Mouse (Mus musculus) lung, embryonic 15.5 days (tissue): ENCODE results near the gene Zfp141. TPM values are rescaled to one million over a fixed set of nuclear protein-coding genes. Genes with fewer than 3 reads are reported as not detected.
"Not testable (repeated sequence)": the region's sequence is repeated elsewhere in the genome, so short reads cannot be mapped to it uniquely, and the experiment has no call there.

Source experiments
- ATAC-seq: fragments of 200-750 bp; cut with Nextera tagmentation; 2 replicates; pipeline ENCODE4 v1.8.0; 2017; ENCODE audit warnings: moderate number of reproducible peaks, borderline replicate concordance; ENCODE audit not compliant: low FRiP score, low TSS enrichment; ENCODE audit errors: extremely low read depth
- H3K27ac ChIP-seq: fragments of 300-500 bp; sonication (generic); 2 replicates; pipeline ENCODE4 v1.5.1; 2015; ENCODE audit warnings: moderate library complexity, mild to moderate bottlenecking, inconsistent platforms
- H3K27me3 ChIP-seq: fragments of 300-500 bp; sonication (generic); 2 replicates; pipeline ENCODE4 v1.6.1; 2015; ENCODE audit warnings: inconsistent platforms
- H3K36me3 ChIP-seq: fragments of 300-500 bp; sonication (generic); 2 replicates; pipeline ENCODE4 v1.6.1; 2015; ENCODE audit warnings: inconsistent platforms
- H3K4me1 ChIP-seq: fragments of 300-500 bp; sonication (generic); 2 replicates; pipeline ENCODE4 v1.6.1; 2015; ENCODE audit warnings: inconsistent platforms
- H3K4me2 ChIP-seq: fragments of 300-500 bp; sonication (generic); 2 replicates; pipeline ENCODE4 v1.6.1; 2015; ENCODE audit warnings: inconsistent platforms, mild to moderate bottlenecking, moderate library complexity
- H3K4me3 ChIP-seq: fragments of 300-500 bp; sonication (generic); 2 replicates; pipeline ENCODE4 v1.5.1; 2015; ENCODE audit warnings: mild to moderate bottlenecking, inconsistent platforms
- H3K9ac ChIP-seq: fragments of 300-500 bp; sonication (generic); 2 replicates; pipeline ENCODE4 v1.6.1; 2015; ENCODE audit warnings: inconsistent platforms
- H3K9me3 ChIP-seq: fragments of 300-500 bp; sonication (generic); 2 replicates; pipeline ENCODE4 v1.6.1; 2016; ENCODE audit warnings: inconsistent platforms
- whole genome bisulfite sequencing: fragments of 180-500 bp; shearing (Covaris S2); methylation state at CpG from one replicate; pipeline ENCODE4 v1.1.7; 2015; 5-methylcytosine and 5-hydroxymethylcytosine counted together
- polyA plus RNA-seq: library from polyadenylated mRNA; unstranded; fragments of >200 nt; fragmentation: Nextera tagmentation; extraction: Ambion mirVana; gene quantifications from 2 replicates; pipeline ENCODE4 v1.2.1, GENCODE M21; 2015

The Zfp141 gene
- polyA plus RNA-seq, result 8.2 TPM in 2 replicates

DNA sequence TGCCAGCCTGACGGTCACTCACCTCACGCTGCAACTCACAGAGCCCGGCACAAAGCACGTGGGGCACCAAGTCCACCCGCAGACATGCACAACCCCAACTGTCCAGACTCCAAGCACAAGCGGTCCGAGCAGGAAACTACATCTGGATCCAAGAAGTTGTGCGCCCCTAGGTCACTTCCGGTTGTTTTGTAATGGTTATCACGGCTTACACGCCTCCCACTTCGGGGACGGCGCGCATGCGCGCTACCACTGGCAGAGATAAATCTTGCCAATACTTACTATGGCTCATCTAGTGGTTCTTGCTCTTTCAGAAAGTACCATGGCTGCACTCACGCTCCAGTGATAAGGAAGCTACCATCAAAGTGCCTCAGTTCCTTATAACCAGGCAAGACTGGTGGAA, at the start of gene Zfp141:
Gene Zfp141 (minus strand): TSS at position 153 of the 400 bp plus-strand sequence.
- not testable (repeated sequence) for H3K27me3 ChIP-seq, H3K27ac ChIP-seq, H3K4me1 ChIP-seq, H3K36me3 ChIP-seq, H3K9me3 ChIP-seq
- Histone ChIP-seq H3K9ac (peak within 1 kb of the TSS; percentile 54), H3K4me3 (peak within 1 kb of the TSS; percentile 71), H3K4me2 (peak within 1 kb of the TSS; percentile 58)
- WGBS, result under 1% methylated on average over 18 of the region's 18 CpGs
- ATAC-seq, result peak; percentile 94

DNA sequence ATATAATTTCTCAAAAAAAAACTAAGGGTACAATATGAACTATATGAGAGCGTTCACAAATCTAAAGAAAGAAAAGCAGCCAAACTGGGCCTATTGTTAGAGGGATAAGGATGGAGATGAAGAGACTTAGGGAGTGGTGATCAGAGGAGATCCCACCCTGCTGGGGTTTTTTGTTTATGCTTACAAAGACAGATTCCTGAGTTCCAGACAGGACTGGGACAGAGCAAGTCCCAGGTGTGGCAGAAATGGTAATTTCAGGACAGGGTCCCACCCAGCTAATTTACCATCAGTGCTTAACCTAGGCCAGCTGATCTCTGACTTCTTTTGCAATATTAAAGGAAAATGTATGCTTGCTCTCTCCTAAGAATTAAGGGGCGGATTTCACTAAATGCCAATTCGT, 46.2 kb upstream of the Zfp141 start:
- no peak for ATAC-seq
- no peaks in the 10 kb centered on the region for H3K27me3 ChIP-seq
- no peaks in the 10 kb centered on the region for H3K36me3 ChIP-seq
- no peak overlapping the region for H3K9ac ChIP-seq
- 71% methylated on average over 3 of the region's 3 CpGs for WGBS
- H3K27ac ChIP-seq, result no peak overlapping the region
- no peak overlapping the region for H3K4me2 ChIP-seq
- H3K4me3 ChIP-seq, result no peak overlapping the region
- H3K4me1 ChIP-seq, result no peaks in the 10 kb centered on the region
- no peaks in the 10 kb centered on the region for H3K9me3 ChIP-seq

DNA sequence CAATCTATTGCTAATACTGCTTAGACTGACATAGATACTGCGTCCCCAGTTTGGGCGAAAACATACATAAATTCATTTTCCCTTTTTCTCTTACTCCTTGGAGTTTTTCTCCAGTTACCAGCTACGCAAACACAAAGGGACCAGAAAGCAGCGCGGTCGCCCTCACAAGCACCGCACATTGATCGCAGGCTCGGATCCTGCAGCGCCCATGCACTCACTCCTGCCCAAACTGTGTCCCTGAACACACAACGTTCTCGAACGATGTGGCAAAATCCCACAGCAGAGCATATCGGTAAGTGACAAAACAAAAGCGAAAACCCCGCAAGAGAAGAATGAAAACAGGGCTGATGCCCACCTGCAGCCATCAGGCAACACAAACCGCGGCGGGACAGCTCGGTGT, 354 bp downstream of the Zfp141 start:
- peak overlapping the region; percentile 71 for H3K4me3 ChIP-seq
- no peaks in the 10 kb centered on the region for H3K9me3 ChIP-seq
- peak; percentile 60; the same call in 1 of the 2 replicates for ATAC-seq
- no peaks in the 10 kb centered on the region for H3K27me3 ChIP-seq
- peak overlapping the region; percentile 54 for H3K9ac ChIP-seq
- under 1% methylated on average over 20 of the region's 20 CpGs for WGBS
- H3K27ac ChIP-seq, result no peak overlapping the region
- H3K4me2 ChIP-seq, result peak overlapping the region; percentile 58
- no peaks in the 10 kb centered on the region; the same call in 1 of the 2 replicates for H3K4me1 ChIP-seq
- H3K36me3 ChIP-seq, result peaks cover 5% of the 10 kb centered on the region; the same call in 1 of the 2 replicates

DNA sequence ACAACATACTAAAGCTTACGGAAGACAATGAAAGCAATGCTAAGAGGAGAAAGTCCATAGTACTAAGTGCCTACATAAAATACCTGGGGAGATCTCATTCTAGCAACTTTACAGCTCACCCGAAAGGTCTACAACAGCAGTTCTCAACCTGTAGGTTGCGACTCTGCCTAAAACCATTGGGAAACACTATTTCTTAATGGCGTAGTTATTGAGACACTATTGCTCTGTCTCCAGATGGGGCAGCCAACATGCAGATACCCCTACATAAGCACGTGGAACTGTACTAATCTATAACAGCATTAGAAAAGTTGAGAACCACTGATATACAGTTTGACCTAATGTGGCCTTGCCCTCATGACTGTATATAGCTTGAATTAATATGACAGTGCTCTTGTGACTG, 7.3 kb downstream of the Zfp141 start:
- Histone ChIP-seq H3K9ac (no peak overlapping the region), H3K4me3 (no peak overlapping the region), H3K36me3 (peaks cover 10% of the 10 kb centered on the region; the same call in 1 of the 2 replicates), H3K27me3 (no peaks in the 10 kb centered on the region), H3K9me3 (no peaks in the 10 kb centered on the region), H3K4me1 (no peaks in the 10 kb centered on the region), H3K4me2 (no peak overlapping the region), H3K27ac (no peak overlapping the region)
- no peak for ATAC-seq
- 95% methylated on average over 5 of the region's 5 CpGs for WGBS

DNA sequence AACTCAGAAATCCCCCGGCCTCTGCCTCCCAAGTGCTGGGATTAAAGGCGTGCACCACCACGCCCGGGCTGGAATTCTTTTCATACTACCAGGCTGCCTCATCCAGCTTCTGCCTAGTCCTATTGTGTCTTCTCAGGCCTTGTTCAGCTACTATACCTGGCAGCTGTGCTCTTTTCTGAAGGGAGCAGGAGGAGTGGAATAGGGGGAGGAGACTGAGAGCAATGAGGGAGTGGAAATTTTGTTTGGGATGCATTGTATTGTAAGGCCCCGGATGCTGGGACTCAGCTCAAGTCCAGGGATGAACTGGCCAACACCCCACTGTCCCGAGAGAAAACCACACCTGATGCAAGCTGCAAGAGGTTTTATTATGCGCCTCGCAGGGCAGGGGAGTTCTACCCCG, 8.2 kb downstream of the Zfp141 start:
- Histone ChIP-seq H3K27ac (no peak overlapping the region), H3K4me1 (no peaks in the 10 kb centered on the region), H3K27me3 (no peaks in the 10 kb centered on the region), H3K9ac (no peak overlapping the region), H3K4me2 (no peak overlapping the region), H3K36me3 (peaks cover 10% of the 10 kb centered on the region; the same call in 1 of the 2 replicates), H3K9me3 (no peaks in the 10 kb centered on the region), H3K4me3 (no peak overlapping the region)
- no peak for ATAC-seq
- WGBS, result 95% methylated on average over 9 of the region's 9 CpGs

DNA sequence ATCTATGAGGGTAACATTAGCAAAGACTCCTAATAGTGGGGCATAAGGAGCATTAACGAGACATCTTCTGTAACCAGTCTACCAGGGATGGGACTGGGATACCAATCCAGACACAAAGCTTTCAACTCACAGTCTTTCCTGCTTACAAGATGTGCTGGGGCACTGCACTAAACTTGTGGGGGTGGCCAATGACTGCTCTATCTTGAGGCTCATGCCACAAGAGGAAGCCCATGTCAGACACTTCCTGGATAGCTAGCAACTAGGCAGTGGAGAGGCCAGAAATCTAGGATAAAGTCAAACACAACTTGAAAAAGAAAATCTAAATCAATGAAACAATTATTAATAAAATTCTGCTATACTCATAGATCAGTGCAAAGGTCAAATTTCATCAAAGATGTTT, 9.3 kb downstream of the Zfp141 start:
- no peaks in the 10 kb centered on the region for H3K27me3 ChIP-seq
- H3K36me3 ChIP-seq, result peaks cover 10% of the 10 kb centered on the region; the same call in 1 of the 2 replicates
- no peak for ATAC-seq
- no peak overlapping the region for H3K4me3 ChIP-seq
- H3K4me1 ChIP-seq, result no peaks in the 10 kb centered on the region
- no peaks in the 10 kb centered on the region for H3K9me3 ChIP-seq
- H3K27ac ChIP-seq, result no peak overlapping the region
- WGBS, result 100% methylated on average over 1 of the region's 1 CpGs
- no peak overlapping the region for H3K9ac ChIP-seq
- H3K4me2 ChIP-seq, result no peak overlapping the region

DNA sequence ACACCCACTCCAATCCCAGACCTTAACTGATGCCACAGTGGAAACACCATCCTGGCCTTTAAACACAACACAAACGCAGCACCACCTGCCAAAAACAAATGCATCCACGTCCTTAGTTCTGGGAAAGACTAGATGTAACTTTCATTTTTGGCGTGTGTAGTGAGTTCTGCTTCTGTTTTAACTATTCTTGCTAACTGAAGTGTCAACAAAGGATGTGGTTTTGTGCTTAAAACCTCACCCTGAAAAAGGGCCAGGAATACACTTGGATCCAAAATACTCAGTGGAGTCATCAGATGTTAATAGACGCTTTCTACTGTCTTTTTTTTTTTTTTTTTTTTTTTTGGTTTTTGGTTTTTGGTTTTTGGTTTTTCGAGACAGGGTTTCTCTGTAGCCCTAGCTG, 14.7 kb downstream of the Zfp141 start:
- 82% methylated on average over 5 of the region's 5 CpGs for WGBS
- Histone ChIP-seq H3K4me3 (no peak overlapping the region), H3K9me3 (no peaks in the 10 kb centered on the region), H3K9ac (no peak overlapping the region), H3K4me2 (no peak overlapping the region), H3K27me3 (no peaks in the 10 kb centered on the region), H3K36me3 (peaks cover 18% of the 10 kb centered on the region), H3K4me1 (no peaks in the 10 kb centered on the region), H3K27ac (no peak overlapping the region)
- no peak for ATAC-seq

DNA sequence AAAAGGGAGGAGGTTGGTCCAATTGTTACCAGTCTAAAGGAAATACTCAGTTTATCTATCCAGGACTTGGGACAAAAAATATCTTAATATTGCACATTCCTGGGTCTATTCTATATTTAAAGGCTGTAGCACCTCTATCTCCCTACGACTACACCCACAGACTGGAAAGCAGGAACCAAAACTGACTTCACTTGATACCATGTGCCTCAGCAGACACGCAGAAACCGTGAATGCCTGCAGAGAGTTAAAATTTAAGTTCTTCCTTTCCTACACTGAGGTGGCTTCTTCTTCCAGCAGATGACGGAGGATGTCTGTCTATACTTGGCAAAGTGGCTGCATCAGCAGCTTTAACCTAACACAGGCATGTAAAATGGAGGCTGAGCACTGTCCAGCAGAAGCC, 15.2 kb downstream of the Zfp141 start:
- 86% methylated on average over 4 of the region's 4 CpGs for WGBS
- no peaks in the 10 kb centered on the region for H3K27me3 ChIP-seq
- H3K9ac ChIP-seq, result no peak overlapping the region
- no peaks in the 10 kb centered on the region for H3K9me3 ChIP-seq
- H3K36me3 ChIP-seq, result peaks cover 18% of the 10 kb centered on the region
- H3K4me1 ChIP-seq, result no peaks in the 10 kb centered on the region
- no peak overlapping the region for H3K4me2 ChIP-seq
- H3K4me3 ChIP-seq, result no peak overlapping the region
- no peak for ATAC-seq
- no peak overlapping the region for H3K27ac ChIP-seq

DNA sequence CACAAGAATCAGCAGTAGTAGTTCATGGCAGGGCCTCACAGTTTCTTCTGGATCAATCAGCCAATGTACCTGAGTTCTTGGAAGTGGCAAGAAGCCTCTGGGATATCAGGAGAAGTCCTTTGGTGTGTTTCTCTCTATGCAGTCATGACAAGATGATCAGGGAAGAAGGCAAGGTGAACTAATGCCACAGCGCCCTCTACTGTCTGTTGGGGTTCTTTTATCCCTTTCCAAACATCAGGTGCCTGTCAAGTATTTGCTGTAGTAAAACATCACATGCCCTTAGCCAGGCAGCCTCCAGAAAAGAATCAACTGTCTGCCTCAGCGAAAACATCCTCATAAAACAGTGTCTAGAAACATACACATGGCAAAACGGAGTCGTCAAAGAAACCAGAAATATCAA, 50.9 kb downstream of the Zfp141 start:
- ATAC-seq, result no peak
- no peak overlapping the region for H3K4me2 ChIP-seq
- H3K4me3 ChIP-seq, result no peak overlapping the region
- no peaks in the 10 kb centered on the region for H3K36me3 ChIP-seq
- WGBS, result 57% methylated on average over 4 of the region's 4 CpGs
- no peaks in the 10 kb centered on the region for H3K27me3 ChIP-seq
- no peaks in the 10 kb centered on the region for H3K9me3 ChIP-seq
- no peak overlapping the region for H3K9ac ChIP-seq
- no peaks in the 10 kb centered on the region for H3K4me1 ChIP-seq
- no peak overlapping the region for H3K27ac ChIP-seq

DNA sequence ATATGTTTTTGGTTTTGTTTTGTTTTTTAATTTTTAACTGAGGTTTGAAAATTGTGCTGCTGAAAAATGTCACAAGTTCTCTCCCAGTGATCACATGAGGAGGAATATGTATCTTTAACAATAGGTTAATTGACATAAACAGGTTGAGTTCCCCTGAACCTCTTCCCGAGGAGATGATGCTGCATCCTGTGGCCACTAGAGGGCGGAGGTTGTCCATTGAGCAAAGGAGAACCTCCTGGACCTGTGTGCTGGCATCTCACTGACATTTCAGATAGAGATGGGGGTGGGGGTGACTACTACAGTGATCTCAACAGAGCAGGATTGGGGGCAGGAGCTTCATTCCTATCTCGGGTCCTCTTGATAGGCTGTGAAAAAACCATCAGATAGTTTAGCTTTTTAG, 54.9 kb downstream of the Zfp141 start:
- no peak overlapping the region for H3K27ac ChIP-seq
- no peak overlapping the region for H3K9ac ChIP-seq
- ATAC-seq, result no peak
- H3K36me3 ChIP-seq, result no peaks in the 10 kb centered on the region
- no peaks in the 10 kb centered on the region for H3K27me3 ChIP-seq
- H3K4me2 ChIP-seq, result no peak overlapping the region
- no peak overlapping the region for H3K4me3 ChIP-seq
- no peaks in the 10 kb centered on the region for H3K4me1 ChIP-seq
- no peaks in the 10 kb centered on the region for H3K9me3 ChIP-seq
- 31% methylated on average over 3 of the region's 3 CpGs for WGBS

DNA sequence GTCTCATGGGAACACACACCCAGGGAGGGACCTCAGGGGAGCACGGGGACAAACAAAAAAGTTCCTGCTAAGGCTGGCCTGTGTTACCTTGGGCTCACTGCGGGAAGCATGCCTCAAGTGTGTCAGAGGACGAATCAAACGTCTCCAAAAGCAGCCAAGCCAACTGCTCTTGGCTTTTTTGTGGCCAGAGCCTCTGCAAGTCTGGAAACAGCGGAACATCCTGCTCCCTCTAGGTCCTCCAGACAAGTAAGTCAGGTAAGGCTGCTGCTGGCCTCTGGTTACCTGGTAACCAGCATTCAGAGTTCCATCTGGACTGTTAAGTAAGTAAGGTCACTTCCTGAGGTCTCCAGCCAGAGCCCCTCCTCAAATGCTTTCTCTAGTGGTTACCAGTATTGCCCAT, 57.7 kb downstream of the Zfp141 start, which contains the start of gene 4933421I07Rik:
Gene 4933421I07Rik (minus strand): TSS at position 271 of the 400 bp plus-strand sequence.
- H3K27ac ChIP-seq, result no peak within 1 kb of the TSS
- no peaks in the 10 kb centered on the region for H3K9me3 ChIP-seq
- ATAC-seq, result no peak
- no peaks in the 10 kb centered on the region for H3K36me3 ChIP-seq
- H3K4me3 ChIP-seq, result no peak within 1 kb of the TSS
- H3K4me2 ChIP-seq, result no peak within 1 kb of the TSS
- no peaks in the 10 kb centered on the region for H3K27me3 ChIP-seq
- WGBS, result 62% methylated on average over 5 of the region's 5 CpGs
- no peaks in the 10 kb centered on the region for H3K4me1 ChIP-seq
- no peak within 1 kb of the TSS for H3K9ac ChIP-seq

DNA sequence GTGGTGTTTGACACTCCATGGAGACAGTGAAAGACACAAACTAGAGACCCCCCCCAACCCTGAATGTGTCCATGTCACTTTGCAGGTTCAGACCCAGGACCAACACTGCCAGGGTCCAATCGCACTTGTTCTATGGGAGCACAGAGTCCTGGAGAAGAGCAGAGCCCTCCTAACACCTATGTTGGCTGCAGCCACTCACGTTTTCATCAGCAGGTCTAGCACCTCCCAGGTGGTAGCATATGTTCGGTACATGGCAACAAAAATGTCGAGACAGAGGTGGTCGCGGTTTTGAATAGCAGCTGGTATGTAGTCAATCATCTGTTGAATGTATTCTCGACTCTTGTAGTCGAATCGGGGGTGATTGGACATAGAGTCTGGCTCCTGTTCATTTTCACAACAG, 58.2 kb downstream of the Zfp141 start:
- Histone ChIP-seq H3K9ac (no peak overlapping the region), H3K4me2 (no peak overlapping the region), H3K9me3 (no peaks in the 10 kb centered on the region), H3K36me3 (no peaks in the 10 kb centered on the region), H3K27me3 (no peaks in the 10 kb centered on the region), H3K4me3 (no peak overlapping the region), H3K27ac (no peak overlapping the region), H3K4me1 (no peaks in the 10 kb centered on the region)
- no peak for ATAC-seq
- 86% methylated on average over 9 of the region's 9 CpGs for WGBS
